Mouse (Mus musculus) hindbrain, embryonic 14.5 days (tissue): ENCODE results near the gene Lmbr1. TPM values are rescaled to one million over a fixed set of nuclear protein-coding genes. Genes with fewer than 3 reads are reported as not detected.

Source experiments
- ATAC-seq: fragments of 200-750 bp; cut with Nextera tagmentation; 2 replicates; pipeline ENCODE4 v1.8.0; 2017; ENCODE audit warnings: moderate number of reproducible peaks, mild to moderate bottlenecking, moderate TSS enrichment, moderate library complexity; ENCODE audit not compliant: low FRiP score
- DNase-seq: peaks from one replicate; pipeline ENCODE4 v3.0.0-alpha.2; 2015; ENCODE audit warnings: low spot score
- H3K27ac ChIP-seq: fragments of 300-500 bp; sonication (generic); 2 replicates; pipeline ENCODE4 v1.5.1; 2014; ENCODE audit warnings: mild to moderate bottlenecking, moderate library complexity
- H3K27me3 ChIP-seq: fragments of 300-500 bp; sonication (generic); 2 replicates; pipeline ENCODE4 v1.6.1; 2014; ENCODE audit warnings: mild to moderate bottlenecking, low read length, mixed read lengths; ENCODE audit not compliant: control insufficient read depth, insufficient read depth
- H3K36me3 ChIP-seq: fragments of 300-500 bp; sonication (generic); replicated peaks from 2 replicates; pipeline ENCODE4 v1.6.1; 2014; ENCODE audit not compliant: control insufficient read depth, insufficient read depth
- H3K4me1 ChIP-seq: fragments of 300-500 bp; sonication (generic); replicated peaks from 2 replicates; pipeline ENCODE4 v1.6.1; 2014; ENCODE audit warnings: antibody characterized with exemption, low read length, mixed read lengths; ENCODE audit not compliant: control insufficient read depth, insufficient read depth
- H3K4me2 ChIP-seq: fragments of 300-500 bp; sonication (generic); replicated peaks from 2 replicates; pipeline ENCODE4 v1.6.1; 2014; ENCODE audit warnings: mild to moderate bottlenecking, moderate library complexity
- H3K4me3 ChIP-seq: fragments of 300-500 bp; sonication (generic); replicated peaks from 2 replicates; pipeline ENCODE4 v1.5.1; 2014; ENCODE audit warnings: mild to moderate bottlenecking, low read length
- H3K9ac ChIP-seq: fragments of 300-500 bp; sonication (generic); 2 replicates; pipeline ENCODE4 v1.6.1; 2014
- H3K9me3 ChIP-seq: fragments of 300-500 bp; sonication (generic); 2 replicates; pipeline ENCODE4 v1.6.1; 2016; ENCODE audit warnings: low read length; ENCODE audit not compliant: control insufficient read depth
- WGBS: fragments of 180-500 bp; shearing (Covaris S2); extraction: QIAGEN DNeasy Blood & Tissue Kit; methylation state at CpG from one replicate; pipeline ENCODE4 v1.1.7; 2014; 5-methylcytosine and 5-hydroxymethylcytosine counted together
- microRNA-seq: library from miRNA; unstranded; fragments of <30 nt; microRNA quantifications from one replicate; pipeline ENCODE4, GENCODE M21; 2016
- polyA plus RNA-seq: library from polyadenylated mRNA; unstranded; fragments of >200 nt; fragmentation: Nextera tagmentation; extraction: Ambion mirVana; gene quantifications from 2 replicates; pipeline ENCODE4 v1.2.1, GENCODE M21; 2014

Gene Lmbr1
- polyA plus RNA-seq, 1 experiment from 2014 or later: 42.2 TPM

DNA sequence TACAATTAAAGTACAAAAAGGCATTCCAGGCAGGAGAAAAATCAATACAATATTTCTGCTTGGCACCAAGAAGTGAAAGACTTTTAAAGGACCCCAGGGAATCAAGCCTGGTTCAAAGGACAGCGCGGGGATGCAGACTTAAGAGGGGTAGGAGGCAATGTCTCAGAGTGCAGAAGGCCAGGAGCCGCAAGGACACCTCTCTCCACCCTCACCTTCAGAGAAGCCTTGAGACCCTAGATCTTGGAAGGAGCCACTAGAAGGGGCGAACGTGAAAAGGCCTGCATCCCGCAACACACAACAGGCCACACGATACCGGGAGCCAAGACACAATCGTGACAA, 183.0 kb downstream of the Lmbr1 start:
- no peaks in the 10 kb centered on the region for H3K27me3 ChIP-seq
- peak; percentile 25 for DNase-seq
- peak overlapping the region; percentile 53 for H3K4me3 ChIP-seq
- peak overlapping the region; percentile 90 for H3K27ac ChIP-seq
- H3K9ac ChIP-seq: peak overlapping the region; percentile 87
- H3K4me1 ChIP-seq: peaks cover 6% of the 10 kb centered on the region; the same call in 1 of the 2 replicates
- H3K9me3 ChIP-seq: no peaks in the 10 kb centered on the region
- WGBS: 1% methylated on average over 9 of the region's 9 CpGs
- ATAC-seq: no peak
- H3K4me2 ChIP-seq: peak overlapping the region; percentile 84
- no peaks in the 10 kb centered on the region for H3K36me3 ChIP-seq

DNA sequence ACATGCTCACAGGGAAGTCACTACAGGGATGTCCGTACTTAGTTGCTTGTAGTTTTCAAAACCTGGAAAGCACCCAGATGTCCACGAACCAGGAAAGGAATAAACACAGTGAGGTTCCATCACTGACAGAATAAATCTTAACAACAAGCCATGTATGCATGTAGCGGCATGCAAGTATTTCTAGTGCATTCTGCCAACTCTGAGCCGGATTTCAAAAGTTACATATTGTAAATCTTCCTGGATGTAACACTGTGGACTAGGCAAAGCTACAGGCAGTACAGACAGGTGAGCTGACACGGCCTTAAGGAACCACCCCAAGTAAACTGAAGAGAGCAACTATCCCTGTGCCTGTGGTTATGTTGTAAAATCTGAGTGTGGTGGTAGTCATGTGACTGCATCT, 191.4 kb downstream of the Lmbr1 start:
- 91% methylated on average over 5 of the region's 5 CpGs for WGBS
- ATAC-seq: no peak
- no peak overlapping the region for H3K4me3 ChIP-seq
- H3K36me3 ChIP-seq: no peaks in the 10 kb centered on the region
- no peak for DNase-seq
- no peak overlapping the region for H3K27ac ChIP-seq
- no peaks in the 10 kb centered on the region for H3K27me3 ChIP-seq
- H3K9ac ChIP-seq: no peak overlapping the region
- H3K9me3 ChIP-seq: no peaks in the 10 kb centered on the region
- no peaks in the 10 kb centered on the region for H3K4me1 ChIP-seq
- H3K4me2 ChIP-seq: no peak overlapping the region

Small RNAs within 50 kb of the gene (microRNA-seq; reads per million reads assigned to microRNA genes)
- gene Gm23801: not detected

Other genes with a start within 250 kb of the Lmbr1 start
- 18.7 and 19.8 TPM in 2 replicates for gene Rnf32, start 182.4 kb downstream of the Lmbr1 start, polyA plus RNA-seq
- 14.1 and 15.2 TPM in 2 replicates for gene Nom1, start 56.3 kb upstream of the Lmbr1 start, polyA plus RNA-seq
- 0.50 and 0.63 TPM in 2 replicates for gene Mnx1, start 100.1 kb upstream of the Lmbr1 start, polyA plus RNA-seq
- 51.8 and 53.0 TPM in 2 replicates for gene Ube3c, start 190.9 kb upstream of the Lmbr1 start, polyA plus RNA-seq